Mouse (Mus musculus) MEL (cell line): ENCODE measurements around the gene Gm45208. TPM values are rescaled to one million over a fixed set of nuclear protein-coding genes. Genes with fewer than 3 reads are reported as not detected.

Source experiments
- DNase-seq: peaks from one replicate; pipeline ENCODE4 v3.0.0; 2011; ENCODE audit warnings: low read depth, low spot score
- H3K27ac ChIP-seq: 2 replicates; pipeline ENCODE4 v1.5.1; 2012; ENCODE audit warnings: low read depth, mild to moderate bottlenecking, control low read depth, low read length, moderate library complexity; ENCODE audit not compliant: control insufficient read depth
- H3K27me3 ChIP-seq, 2 experiments: fragments of 150-350 bp in 1 of 2; sonication (generic) in 1 of 2; 2 replicates each; pipeline ENCODE4 v1.6.1; 2012; ENCODE audit warnings: low read length in 2 of 2, mild to moderate bottlenecking in 2 of 2, improper control_type of control experiment in 1 of 2, moderate library complexity in 1 of 2; ENCODE audit not compliant: insufficient read depth in 2 of 2, control insufficient read depth in 1 of 2
- H3K36me3 ChIP-seq, 2 experiments: 2 replicates each; pipeline ENCODE4 v1.6.1; 2012 to 2014; ENCODE audit warnings: low read length in 2 of 2, improper control_type of control experiment in 1 of 2, inconsistent platforms in 1 of 2, mild to moderate bottlenecking in 1 of 2; ENCODE audit not compliant: insufficient read depth in 2 of 2, control insufficient read depth in 1 of 2
- H3K4me1 ChIP-seq, 2 experiments: fragments of 150-350 bp in 1 of 2; sonication (generic) in 1 of 2; 2 replicates each; pipeline ENCODE4 v1.6.1; 2012; ENCODE audit warnings: low read length in 2 of 2, improper control_type of control experiment in 1 of 2, mild to moderate bottlenecking in 1 of 2; ENCODE audit not compliant: insufficient read depth in 2 of 2, control insufficient read depth in 1 of 2
- H3K4me3 ChIP-seq, 2 experiments: fragments of 150-350 bp in 1 of 2; sonication (generic) in 1 of 2; 2 replicates each; pipeline ENCODE4 v1.5.1; 2012; ENCODE audit warnings: low read depth in 2 of 2, low read length in 2 of 2, mild to moderate bottlenecking in 2 of 2, moderate library complexity in 2 of 2, control low read depth in 1 of 2, improper control_type of control experiment in 1 of 2; ENCODE audit not compliant: control insufficient read depth in 1 of 2, insufficient read depth in 1 of 2
- H3K79me2 ChIP-seq: 2 replicates; pipeline ENCODE4 v1.6.1; 2012; ENCODE audit warnings: mild to moderate bottlenecking, low read length, moderate library complexity; ENCODE audit not compliant: control insufficient read depth, poor library complexity, insufficient read depth
- H3K9ac ChIP-seq: 2 replicates; pipeline ENCODE4 v1.6.1; 2012; ENCODE audit warnings: low read depth, mild to moderate bottlenecking, control low read depth, low read length, moderate library complexity; ENCODE audit not compliant: control insufficient read depth, poor library complexity, severe bottlenecking
- H3K9me3 ChIP-seq: fragments of 150-350 bp; sonication (generic); replicated peaks from 2 replicates; pipeline ENCODE4 v1.6.1; 2012; ENCODE audit warnings: mild to moderate bottlenecking, low read length, improper control_type of control experiment, moderate library complexity; ENCODE audit not compliant: insufficient read depth
- BHLHE40 ChIP-seq: IDR thresholded peaks from 2 replicates; pipeline ENCODE4 v1.6.1; 2012; ENCODE audit warnings: low read depth, mild to moderate bottlenecking, inconsistent platforms, low read length, improper control_type of control experiment, borderline replicate concordance
- CHD2 ChIP-seq: IDR thresholded peaks from 2 replicates; pipeline ENCODE4 v1.6.1; 2011; ENCODE audit warnings: low read length, improper control_type of control experiment
- CTCF ChIP-seq, 3 experiments: IDR thresholded peaks in 2 of 3; conservative IDR thresholded peaks in 1 of 3; 2 replicates each; pipeline ENCODE4 v1.5.1; 2011 to 2012; ENCODE audit warnings: low read length in 3 of 3, low read depth in 2 of 3, mild to moderate bottlenecking in 2 of 3, improper control_type of control experiment in 1 of 3, inconsistent platforms in 1 of 3, mixed read lengths in 1 of 3, moderate library complexity in 1 of 3; ENCODE audit not compliant: control insufficient read depth in 1 of 3, insufficient read depth in 1 of 3, poor library complexity in 1 of 3, severe bottlenecking in 1 of 3
- EP300 ChIP-seq, 2 experiments: IDR thresholded peaks; 2 replicates each; pipeline ENCODE4 v1.6.1; 2011; ENCODE audit warnings: improper control_type of control experiment in 2 of 2, low read length in 2 of 2, low read depth in 1 of 2, mild to moderate bottlenecking in 1 of 2
- ETS1 ChIP-seq: IDR thresholded peaks from 2 replicates; pipeline ENCODE4 v1.6.1; 2012; ENCODE audit warnings: low read depth, mild to moderate bottlenecking, inconsistent platforms, low read length, improper control_type of control experiment, moderate library complexity
- GABPA ChIP-seq: IDR thresholded peaks from 2 replicates; pipeline ENCODE4 v1.6.1; 2012; ENCODE audit warnings: low read depth, mild to moderate bottlenecking, inconsistent platforms, low read length, improper control_type of control experiment, moderate library complexity
- HCFC1 ChIP-seq: IDR thresholded peaks from 2 replicates; pipeline ENCODE4 v1.6.1; 2012; ENCODE audit warnings: low read depth, mild to moderate bottlenecking, inconsistent platforms, low read length, improper control_type of control experiment, moderate library complexity
- JUND ChIP-seq: IDR thresholded peaks from 2 replicates; pipeline ENCODE4 v1.6.1; 2011; ENCODE audit warnings: low read depth, mild to moderate bottlenecking, improper control_type of control experiment, low read length
- MAX ChIP-seq: IDR thresholded peaks from 2 replicates; pipeline ENCODE4 v1.6.1; 2011; ENCODE audit warnings: low read length, improper control_type of control experiment
- MAZ ChIP-seq: IDR thresholded peaks from 2 replicates; pipeline ENCODE4 v1.6.1; 2012; ENCODE audit warnings: low read depth, mild to moderate bottlenecking, inconsistent platforms, low read length, improper control_type of control experiment
- MXI1 ChIP-seq: IDR thresholded peaks from 2 replicates; pipeline ENCODE4 v1.6.1; 2011; ENCODE audit warnings: mild to moderate bottlenecking, low read depth, low read length, improper control_type of control experiment
- MYC ChIP-seq: IDR thresholded peaks from 2 replicates; pipeline ENCODE4 v1.6.1; 2011; ENCODE audit warnings: low read depth, mild to moderate bottlenecking, low read length, improper control_type of control experiment, moderate library complexity
- POLR2AphosphoS5 ChIP-seq: IDR thresholded peaks from 2 replicates; pipeline ENCODE4 v1.6.1; 2012; ENCODE audit warnings: low read depth, borderline replicate concordance, mild to moderate bottlenecking, inconsistent platforms, low read length, moderate library complexity, mixed read lengths
- RAD21 ChIP-seq: IDR thresholded peaks from 2 replicates; pipeline ENCODE4 v1.6.1; 2011; ENCODE audit warnings: mild to moderate bottlenecking, low read depth, low read length, improper control_type of control experiment
- RCOR1 ChIP-seq: IDR thresholded peaks from 2 replicates; pipeline ENCODE4 v1.6.1; 2012; ENCODE audit warnings: low read depth, mild to moderate bottlenecking, inconsistent platforms, low read length, improper control_type of control experiment
- SIN3A ChIP-seq: IDR thresholded peaks from 2 replicates; pipeline ENCODE4 v1.6.1; 2012; ENCODE audit warnings: low read length, improper control_type of control experiment, inconsistent platforms
- SMC3 ChIP-seq: IDR thresholded peaks from 2 replicates; pipeline ENCODE4 v1.6.1; 2011; ENCODE audit warnings: low read depth, low read length, improper control_type of control experiment
- TBP ChIP-seq: IDR thresholded peaks from 2 replicates; pipeline ENCODE4 v1.8.0; 2011; ENCODE audit warnings: low read depth, low read length, improper control_type of control experiment
- TCF12 ChIP-seq: IDR thresholded peaks from 2 replicates; pipeline ENCODE4 v1.6.1; 2014; ENCODE audit warnings: low read depth, mild to moderate bottlenecking, inconsistent platforms, low read length, improper control_type of control experiment, moderate library complexity
- USF2 ChIP-seq, 2 experiments: IDR thresholded peaks; 2 replicates each; pipeline ENCODE4 v1.6.1; 2011 to 2012; ENCODE audit warnings: improper control_type of control experiment in 2 of 2, low read length in 2 of 2, borderline replicate concordance in 1 of 2, inconsistent platforms in 1 of 2, low read depth in 1 of 2, mild to moderate bottlenecking in 1 of 2; ENCODE audit not compliant: insufficient read depth in 1 of 2
- ZKSCAN1 ChIP-seq: IDR thresholded peaks from 2 replicates; pipeline ENCODE4 v1.6.1; 2012; ENCODE audit warnings: low read depth, mild to moderate bottlenecking, inconsistent platforms, low read length, improper control_type of control experiment, moderate library complexity
- polyA plus RNA-seq, 2 experiments: library from polyadenylated mRNA; stranded (reverse) in 1 of 2; unstranded in 1 of 2; fragments of >175 nt in 1 of 2; fragments of >200 nt in 1 of 2; gene quantifications; 2 replicates each; pipeline versions ENCODE4 v1.2.1 to v1.2.4; 2012; ENCODE audit warnings: low replicate concordance in 2 of 2, low read depth in 1 of 2; ENCODE audit not compliant: insufficient read length in 2 of 2, insufficient read depth in 1 of 2, missing spikeins in 1 of 2
- total RNA-seq: library from RNA; depleted of rRNA; stranded (reverse); fragments of 300-350 nt; gene quantifications from 2 replicates; pipeline ENCODE4 v1.2.3, GENCODE M21; 2012

The Gm45208 gene
- total and polyA plus RNA-seq, 3 experiments: 11.0 TPM; not detected in 2

DNA sequence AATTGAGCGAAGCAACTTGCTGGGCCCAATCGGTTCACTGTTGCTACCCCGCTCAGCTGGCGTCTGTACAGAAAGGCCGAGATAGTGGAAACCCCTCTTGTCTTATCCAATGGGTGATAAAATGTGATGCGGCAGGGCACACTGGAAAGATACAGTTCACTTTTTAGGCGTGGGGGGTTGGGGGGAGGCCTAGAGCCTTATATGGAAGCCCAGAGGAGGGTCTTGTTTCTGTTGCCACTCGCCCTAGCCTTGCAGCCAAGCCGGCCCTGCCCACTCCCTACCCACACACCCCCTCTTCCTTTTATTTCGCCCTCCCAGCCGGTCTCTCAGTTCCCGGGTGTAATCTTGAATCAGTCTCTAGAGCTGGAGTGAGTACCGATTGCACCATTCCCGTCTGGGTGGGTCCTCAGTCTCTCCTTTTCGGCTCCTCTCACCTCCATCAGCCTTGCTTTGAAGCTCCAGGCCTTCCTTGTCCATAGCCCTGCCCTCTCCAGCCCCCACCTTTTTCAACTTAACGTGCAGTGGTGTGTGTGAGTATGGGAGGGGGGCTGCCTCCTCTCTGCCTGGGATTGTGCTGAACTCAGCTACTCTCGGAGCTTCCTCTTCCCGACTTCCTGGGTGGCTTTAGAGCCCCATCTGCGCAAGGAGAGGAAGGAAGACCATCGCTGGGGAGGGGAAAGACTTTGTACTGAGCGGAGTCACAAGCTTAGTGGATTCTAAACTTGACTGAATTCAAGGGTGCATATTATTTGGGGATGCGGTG, 41.8 kb downstream of the Gm45208 start (continued):
- TF ChIP-seq ETS1 (peak; percentile 91), MAZ (peak; percentile 26; the same call in 1 of the 2 replicates), TCF12 (peak; percentile 65), CTCF (IDR thresholded peaks at IDR 0.05 in 2 of 3, conservative IDR thresholded peaks at IDR 0.05 in 1 of 3; ENCODE audit: control insufficient read depth in 1 of 3, insufficient read depth in 1 of 3, low read depth in 2 of 3, low read length in 3 of 3, poor library complexity in 1 of 3, severe bottlenecking in 1 of 3) (no peak)

DNA sequence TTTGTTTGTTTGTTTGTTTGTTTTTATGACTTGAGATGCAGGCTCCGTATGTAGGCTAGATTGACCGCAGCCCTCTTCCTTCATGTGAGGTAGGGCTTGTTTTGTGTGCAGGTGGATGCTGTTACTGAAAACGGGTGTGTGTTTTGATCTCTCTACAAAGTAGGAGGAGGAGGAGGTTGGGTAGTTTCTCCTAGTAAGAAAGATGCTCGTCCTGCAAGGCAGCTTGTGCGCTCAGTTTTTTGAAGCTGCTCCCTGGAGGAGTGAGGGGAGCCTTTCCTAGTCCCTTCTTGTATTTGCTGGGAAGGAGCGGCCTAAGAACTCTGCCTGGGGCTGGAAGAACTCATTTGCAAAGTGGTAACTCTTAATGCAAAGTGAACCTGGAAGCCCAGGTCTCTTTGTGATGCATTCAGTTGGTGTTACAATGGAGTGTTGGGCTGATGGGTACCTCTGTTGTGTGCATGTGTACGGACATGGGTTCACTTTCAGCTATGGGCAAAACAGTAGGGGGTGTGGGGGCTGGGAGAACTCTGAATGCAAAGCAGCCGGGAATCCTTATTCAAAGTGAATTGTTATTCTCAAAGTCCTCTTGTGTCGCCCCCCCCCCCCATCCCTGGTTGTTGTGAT, 42.7 kb downstream of the Gm45208 start:
- peaks cover 18% of the 10 kb centered on the region for H3K79me2 ChIP-seq
- H3K4me1 ChIP-seq: peaks cover 25 to 40% of the 10 kb centered on the region in 2 experiments
- H3K27ac ChIP-seq: peak overlapping the region; percentile 86
- H3K4me3 ChIP-seq: peak overlapping the region; percentile 72 to 75
- DNase-seq: no peak
- TF ChIP-seq RAD21 (no peak), TBP (no peak), MAX (no peak), CHD2 (no peak), HCFC1 (no peak), MXI1 (no peak), JUND (no peak), GABPA (no peak), POLR2AphosphoS5 (no peak), ETS1 (no peak), SIN3A (no peak), ZKSCAN1 (no peak), RCOR1 (no peak), MYC (no peak), TCF12 (no peak)
- TF ChIP-seq, all 39 proteins: peak for 0
- H3K9me3 ChIP-seq: no peaks in the 10 kb centered on the region
- H3K27me3 ChIP-seq: no peaks in the 10 kb centered on the region
- peak overlapping the region; percentile 60 for H3K9ac ChIP-seq
- H3K36me3 ChIP-seq: peaks cover 13 to 36% of the 10 kb centered on the region in 2 experiments

DNA sequence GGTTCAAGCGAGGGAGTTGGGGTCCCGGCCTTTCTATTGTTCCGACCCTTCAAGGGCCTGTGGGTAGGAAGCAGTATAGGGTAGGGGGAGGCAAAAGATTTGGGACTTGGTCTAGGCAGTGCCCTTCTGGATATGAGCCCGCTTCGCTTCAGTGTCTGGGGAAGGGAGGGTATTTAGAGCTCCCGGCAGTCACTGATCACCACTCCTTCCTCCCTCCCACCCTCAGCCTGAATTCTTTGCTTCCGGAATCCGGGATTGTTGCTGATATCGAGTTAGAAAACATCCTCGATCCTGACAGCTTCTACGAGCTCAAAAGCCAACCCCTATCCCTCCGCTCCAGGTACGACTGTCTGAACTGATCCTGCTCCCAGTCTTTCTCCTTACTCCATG, 43.2 kb downstream of the Gm45208 start:
- H3K79me2 ChIP-seq: peaks cover 18% of the 10 kb centered on the region
- H3K4me3 ChIP-seq: no peak overlapping the region
- H3K27me3 ChIP-seq: no peaks in the 10 kb centered on the region
- peaks cover 15 to 41% of the 10 kb centered on the region in 2 experiments for H3K36me3 ChIP-seq
- no peak for TF ChIP-seq USF2 (IDR thresholded peaks at IDR 0.05; ENCODE audit: borderline replicate concordance in 1 of 2, insufficient read depth in 1 of 2, low read depth in 1 of 2, low read length in 2 of 2)
- no peak for TF ChIP-seq SMC3
- TF ChIP-seq EP300 (IDR thresholded peaks at IDR 0.05; ENCODE audit: low read depth in 1 of 2, low read length in 2 of 2): no peak
- TF ChIP-seq HCFC1: no peak
- no peak for TF ChIP-seq BHLHE40
- TF ChIP-seq, all 39 proteins: peak for 0
- Histone ChIP-seq H3K27ac (no peak overlapping the region), H3K9ac (no peak overlapping the region), H3K9me3 (no peaks in the 10 kb centered on the region), H3K4me1 (peaks cover 30 to 45% of the 10 kb centered on the region in 2 experiments)
- no peak for DNase-seq
